Mouse (Mus musculus): Measurements from ENCODE around the gene Ecd. TPM values are rescaled to one million over a fixed set of nuclear protein-coding genes. Genes with fewer than 3 reads are reported as not detected.

Ecd gene
- total RNA-seq (2021) (10 to 100 TPM; 41.4 to 43.6 TPM), polyA plus RNA-seq (2012; rRNA removed) (10.3 and 14.9 TPM in 2 replicates)
- long read RNA-seq, transcript Ecd-201 (14 exons, 3,132 nt) = major isoform, 36 of 40 reads
- long read RNA-seq, partial matches to known transcripts = 3 of 40 reads
- long read RNA-seq, other reads (novel, unspliced or antisense) = 1 of 40 reads

DNA sequence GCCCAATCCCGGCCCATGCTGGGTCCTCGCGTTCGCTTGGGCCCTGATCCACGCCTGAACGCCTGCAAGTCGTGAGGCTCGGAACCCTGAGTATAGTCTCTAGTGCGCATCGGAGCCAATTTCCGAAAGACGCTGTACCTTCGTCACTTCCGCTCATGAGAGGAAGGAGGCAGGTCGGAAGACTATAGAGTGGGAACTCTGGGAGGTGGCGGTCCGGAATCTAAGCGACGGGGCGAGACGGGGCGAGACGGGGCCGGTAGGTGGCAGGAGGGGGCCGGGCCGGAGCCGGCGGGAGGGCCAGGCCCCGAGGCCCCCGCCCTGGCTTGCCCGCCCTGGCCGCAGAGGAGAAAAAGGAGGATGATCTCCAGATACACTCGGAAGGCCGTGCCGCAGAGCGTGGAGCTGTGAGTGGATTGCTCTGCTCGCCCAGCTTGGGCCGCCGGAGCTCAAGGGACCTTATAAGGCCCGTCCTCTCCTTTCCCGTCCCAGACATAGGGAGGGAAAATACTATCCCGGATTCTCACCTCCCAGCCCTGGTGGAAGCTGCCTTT lies at the start of gene Ecd, which contains the start of gene Fam149b:
TSS of gene Ecd (minus strand) at position 131 of the 551 bp plus-strand sequence.
TSS of gene Fam149b (plus strand) at position 172 of the 551 bp plus-strand sequence.
- peak; percentile 94 for DNase-seq

- peak; percentile 63 for DNase-seq
These were observed 49.3 kb upstream of the Ecd start for GRCm38 (mm10) chr14:20397220-20397619.

GRCm38 (mm10) chr14:20393205-20393913 lies 45.4 kb upstream of the Ecd start, which contains the start of gene Mrps16:
Gene Mrps16 (minus strand): TSS chr14:20393634.
- DNase-seq = peak; percentile 97

DNA sequence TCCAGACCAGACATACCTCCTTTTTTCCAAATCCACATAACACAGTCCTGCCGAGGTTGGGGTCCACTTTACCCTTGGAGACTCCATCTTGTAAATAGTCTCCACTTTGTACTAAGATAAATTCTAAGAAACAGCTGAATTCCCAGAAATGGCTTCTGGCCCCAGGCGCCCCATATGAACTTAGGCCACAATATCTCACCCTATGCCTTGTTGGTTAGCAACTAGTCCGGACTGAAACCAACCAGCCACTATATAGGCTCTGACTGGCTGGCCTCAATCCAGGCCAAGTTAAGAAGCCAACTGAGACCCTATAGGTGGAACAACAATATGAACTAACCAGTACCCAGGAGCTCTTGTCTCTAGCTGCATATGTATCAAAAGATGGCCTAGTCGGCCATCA lies 44.4 kb upstream of the Ecd start:
- no peak for DNase-seq

- no peak for DNase-seq
These were observed 41.6 kb upstream of the Ecd start for GRCm38 (mm10) chr14:20389446-20390079.

GRCm38 (mm10) chr14:20388441-20389129 lies 40.7 kb upstream of the Ecd start, which contains the start of gene Dnajc9:
Gene Dnajc9 (minus strand): TSS chr14:20388910.
- DNase-seq = peak; percentile 97

- DNase-seq = no peak
These were observed 32.0 kb upstream of the Ecd start for GRCm38 (mm10) chr14:20379753-20380430.

DNA sequence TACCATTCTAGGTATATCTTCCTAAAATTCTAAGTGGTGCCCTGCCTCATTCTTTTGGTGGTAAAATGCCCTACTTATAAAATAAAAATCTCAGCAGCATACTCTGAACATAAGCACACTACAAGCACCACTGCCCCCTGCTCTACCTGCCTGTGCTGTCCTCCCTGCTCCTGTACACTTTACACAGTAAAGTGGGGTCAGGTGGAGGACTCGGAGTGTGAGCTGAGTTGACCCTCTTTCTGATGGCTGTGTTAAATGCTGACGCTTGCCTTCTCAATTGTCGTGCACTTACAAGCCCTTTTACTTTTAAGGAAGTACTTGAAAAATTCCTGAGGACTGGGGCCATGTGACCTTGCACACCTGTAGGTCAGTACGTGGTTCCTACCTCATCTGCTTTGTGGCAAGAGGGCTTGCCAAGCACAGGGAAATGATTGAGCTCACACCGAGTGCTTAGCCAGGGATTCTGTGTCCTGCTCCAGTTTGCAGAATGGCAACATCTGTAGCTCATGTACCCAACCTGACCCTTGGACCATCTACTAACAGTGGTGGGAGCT lies 31.2 kb upstream of the Ecd start:
- DNase-seq = no peak

DNA sequence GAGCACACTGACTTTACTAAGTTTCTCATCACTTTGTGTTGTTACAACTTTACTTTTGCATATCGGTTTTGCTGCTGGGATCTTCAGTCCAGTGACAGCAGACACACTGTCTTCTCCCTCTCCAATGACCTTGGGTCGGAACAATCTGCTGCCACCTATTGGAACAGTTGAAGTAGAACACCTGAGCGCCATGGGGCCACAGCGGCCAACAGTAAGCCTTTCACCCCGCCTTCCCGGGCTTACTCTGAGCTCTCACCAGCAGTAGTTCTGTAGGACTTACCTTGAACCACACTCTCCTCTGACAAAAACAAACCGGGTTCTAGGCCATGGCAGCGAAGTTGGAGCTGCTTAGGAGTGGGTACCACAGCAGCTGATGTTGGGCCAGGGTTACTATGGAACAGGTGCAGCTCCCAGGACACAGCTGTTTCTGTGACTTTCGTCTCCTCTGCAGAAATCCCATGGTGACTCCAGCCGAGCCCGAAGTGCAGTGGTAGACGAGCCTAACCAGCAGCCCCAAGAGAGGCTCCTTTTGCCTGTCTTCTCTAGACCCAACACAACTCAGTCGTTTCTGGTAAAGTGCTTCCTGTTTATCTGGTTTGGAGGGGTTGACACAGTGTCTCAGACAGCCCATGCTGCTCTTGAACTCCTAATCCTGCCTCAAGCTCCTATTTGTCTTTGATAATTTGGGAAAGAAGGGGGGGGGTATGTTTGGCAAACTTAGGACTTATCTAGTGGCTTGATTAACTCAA lies 30.6 kb upstream of the Ecd start:
- DNase-seq = peak; percentile 70

- peak; percentile 79 for DNase-seq
These were observed 29.2 kb upstream of the Ecd start for GRCm38 (mm10) chr14:20377112-20377521.

DNA sequence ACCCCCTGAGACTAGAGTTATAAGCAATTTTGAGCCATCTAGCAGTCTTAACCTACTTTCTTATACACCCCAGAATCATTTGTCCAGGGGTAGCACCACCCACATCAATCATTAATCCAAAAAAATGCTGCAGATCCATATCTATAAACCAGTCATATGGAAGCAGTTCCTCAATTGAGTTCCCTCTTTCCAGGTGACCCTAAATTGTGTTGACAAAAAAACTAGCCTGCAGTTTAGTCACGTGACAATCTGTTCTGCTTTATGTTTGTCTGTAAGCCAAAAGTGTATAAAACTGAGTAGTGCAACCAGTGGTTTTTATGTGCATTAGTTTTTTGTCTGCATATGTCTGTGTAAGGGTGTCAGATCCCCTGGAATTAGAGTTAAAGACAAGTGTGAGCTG lies 23.9 kb upstream of the Ecd start:
- DNase-seq = no peak

DNA sequence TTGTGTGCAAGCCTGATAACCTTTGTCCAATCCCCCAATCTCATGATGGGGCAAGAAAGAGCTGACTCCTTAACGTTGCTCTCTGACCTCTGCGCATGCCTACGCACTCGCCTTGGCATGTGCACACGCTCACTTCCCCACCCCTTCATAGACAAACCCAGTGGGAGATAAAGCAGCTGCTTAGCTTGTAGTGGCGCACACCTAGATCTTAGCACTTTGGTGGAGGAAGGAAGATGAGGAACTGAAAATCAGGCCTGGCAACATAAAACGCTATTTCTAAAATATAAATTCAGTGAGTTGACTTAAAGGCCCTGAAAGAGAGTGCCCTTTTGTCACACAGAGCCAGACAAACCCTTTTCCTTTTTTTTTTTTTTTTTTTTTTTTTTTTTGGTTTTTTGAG lies 22.9 kb upstream of the Ecd start:
- DNase-seq = no peak

DNA sequence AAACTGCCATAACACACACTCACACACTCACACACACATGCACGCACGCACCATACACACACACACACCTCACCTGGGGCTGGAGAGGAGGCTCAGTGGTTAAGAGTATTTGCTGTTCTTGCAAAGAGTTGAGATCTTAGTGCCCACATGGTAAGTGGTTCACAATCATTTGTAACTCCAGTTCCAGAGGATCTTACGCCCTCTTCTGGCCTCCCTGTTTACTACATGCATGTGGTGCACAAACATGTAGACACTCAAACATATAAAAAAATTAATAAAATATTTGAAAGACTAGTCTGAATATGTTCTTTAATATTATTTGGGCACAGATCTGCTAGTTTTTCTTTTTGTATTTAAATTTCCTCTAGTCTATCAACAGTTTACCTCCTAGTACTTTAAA lies 20.4 kb upstream of the Ecd start:
- no peak for DNase-seq

DNA sequence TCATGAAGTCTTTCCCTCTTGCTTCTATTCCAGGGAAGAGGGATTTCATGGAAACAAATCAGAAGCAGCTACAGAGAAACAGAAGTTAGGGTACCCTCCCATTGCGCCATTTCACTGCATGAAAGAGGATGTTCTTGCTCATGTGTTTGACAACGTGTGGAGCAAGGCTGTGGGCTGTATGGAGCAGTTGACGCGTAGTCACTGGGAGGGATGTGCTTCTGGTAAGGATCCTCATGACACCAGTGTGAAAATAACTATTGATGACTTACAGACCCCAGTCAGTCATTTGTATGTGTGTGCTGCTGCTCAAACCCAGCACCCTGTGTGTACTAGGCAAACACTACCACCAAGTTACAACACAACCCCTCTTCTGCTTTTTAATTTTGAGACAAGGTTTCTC lies 15.3 kb upstream of the Ecd start:
- no peak for DNase-seq

GRCm38 (mm10) chr14:20347441-20347990 lies 405 bp downstream of the Ecd start:
- no peak for DNase-seq

DNA sequence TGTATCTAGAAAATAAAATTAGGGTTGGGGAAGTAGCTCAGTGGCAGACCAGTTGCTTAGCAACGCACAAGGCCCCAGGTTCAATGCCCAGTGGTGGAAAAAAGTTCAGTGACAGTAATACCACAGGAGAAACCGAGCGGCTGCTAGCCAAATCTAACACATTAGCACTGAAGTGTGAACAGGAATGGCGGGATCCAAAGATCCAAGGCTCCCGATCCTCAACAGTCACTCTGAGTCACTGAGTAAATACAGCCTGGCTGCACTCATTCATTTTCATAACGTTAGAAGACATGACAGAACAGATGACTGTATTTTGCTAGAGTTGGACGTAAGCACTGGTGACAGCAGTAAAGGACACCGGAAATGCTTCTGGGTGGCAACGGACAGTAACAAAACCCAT lies 2.0 kb downstream of the Ecd start:
- DNase-seq = peak; percentile 14

GRCm38 (mm10) chr14:20340866-20341265 lies 7.1 kb downstream of the Ecd start:
- DNase-seq = no peak

DNA sequence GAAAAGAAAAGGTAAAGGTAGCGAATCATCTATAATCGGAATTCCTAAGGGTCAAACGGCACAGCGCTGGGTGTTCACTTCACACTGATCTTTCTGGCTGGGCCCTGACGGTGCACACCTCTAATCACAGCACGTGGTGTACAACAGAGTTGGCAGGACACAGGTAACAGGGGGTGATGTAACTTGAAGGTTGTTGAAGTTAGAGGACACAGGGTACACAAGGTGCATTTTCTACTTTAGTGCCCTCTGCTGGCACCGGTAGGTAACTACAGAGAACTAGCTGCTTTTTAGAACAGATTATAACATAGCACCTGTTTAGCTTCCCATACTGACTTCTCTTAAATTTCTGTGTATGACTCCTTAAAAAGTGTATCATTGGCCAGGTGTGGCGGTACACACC lies 7.8 kb downstream of the Ecd start:
- peak; percentile 19 for DNase-seq

DNA sequence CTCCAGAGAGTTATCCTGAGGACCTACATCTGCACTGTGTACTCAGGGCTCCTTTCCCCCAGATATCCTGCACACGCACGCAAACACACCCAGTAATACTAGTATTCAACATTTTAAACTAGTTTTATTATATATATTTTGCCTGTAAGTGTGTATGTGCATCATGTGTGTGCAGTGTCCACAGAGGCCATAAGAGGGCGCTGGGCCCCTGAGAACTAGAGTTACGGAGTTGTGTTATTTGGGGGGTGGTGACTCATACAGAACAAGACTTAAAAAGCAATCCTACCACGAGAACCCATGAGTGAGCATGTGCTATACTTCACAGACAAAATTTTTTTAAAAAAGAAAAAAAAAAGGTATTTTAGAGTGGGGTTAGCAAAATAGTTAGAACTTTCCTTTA lies 8.5 kb downstream of the Ecd start:
- no peak for DNase-seq

GRCm38 (mm10) chr14:20331316-20331715 lies 16.6 kb downstream of the Ecd start:
- DNase-seq = no peak
